Mouse (Mus musculus): ENCODE data around the gene Ibsp.

Ibsp gene

DNA sequence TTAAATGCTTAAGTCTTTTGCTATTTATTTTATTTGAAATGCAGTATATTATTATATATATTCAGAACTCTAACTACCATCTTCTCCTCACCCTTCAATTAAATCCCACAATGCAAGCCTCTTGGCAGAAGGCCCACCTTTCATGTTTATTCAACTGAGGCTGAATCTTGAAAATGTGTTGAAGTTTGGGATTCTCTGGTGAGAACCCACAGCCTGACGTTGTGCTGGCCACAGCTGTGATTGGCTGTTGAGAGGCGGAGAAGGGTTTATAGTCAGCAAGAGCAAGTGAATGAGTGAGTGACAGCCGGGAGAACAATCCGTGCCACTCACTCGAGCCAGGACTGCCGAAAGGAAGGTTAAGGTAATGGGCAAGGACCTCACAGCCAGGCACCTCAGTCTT lies at the start of gene Ibsp:
Gene Ibsp, plus strand, starts transcription at position 178 of the 400 bp plus-strand sequence.
- peak in 1 of 2 experiments; percentile 5 for DNase-seq (ENCODE audit: low spot score in 2 of 2)

- no peak for DNase-seq (ENCODE audit: low spot score in 2 of 2)
Observed at GRCm38 (mm10) chr5:104251811-104252210, 47.2 kb upstream of the Ibsp start.

DNA sequence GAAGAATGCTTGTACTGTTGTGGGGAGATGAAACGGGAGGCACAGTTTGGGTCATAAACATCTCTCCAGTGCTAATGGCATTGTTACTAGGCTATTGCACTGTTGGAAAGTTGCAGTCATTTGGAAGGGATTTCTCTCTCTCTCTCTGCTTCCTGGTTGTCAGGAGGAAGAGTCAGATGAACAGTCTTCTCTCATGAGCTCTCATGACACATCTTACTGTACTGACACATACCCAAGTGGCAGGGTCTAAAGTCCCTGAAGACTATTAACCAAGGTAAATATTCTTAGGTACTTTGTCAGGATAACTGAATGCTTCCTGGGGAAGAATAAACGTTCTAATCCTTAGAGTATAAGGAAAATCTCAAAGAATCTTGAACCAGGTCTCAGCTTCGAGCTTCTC lies 42.4 kb upstream of the Ibsp start:
- DNase-seq (ENCODE audit: low spot score in 2 of 2): no peak

- DNase-seq (ENCODE audit: low spot score in 2 of 2): no peak
Observed at GRCm38 (mm10) chr5:104261908-104262461, 37.0 kb upstream of the Ibsp start.

DNA sequence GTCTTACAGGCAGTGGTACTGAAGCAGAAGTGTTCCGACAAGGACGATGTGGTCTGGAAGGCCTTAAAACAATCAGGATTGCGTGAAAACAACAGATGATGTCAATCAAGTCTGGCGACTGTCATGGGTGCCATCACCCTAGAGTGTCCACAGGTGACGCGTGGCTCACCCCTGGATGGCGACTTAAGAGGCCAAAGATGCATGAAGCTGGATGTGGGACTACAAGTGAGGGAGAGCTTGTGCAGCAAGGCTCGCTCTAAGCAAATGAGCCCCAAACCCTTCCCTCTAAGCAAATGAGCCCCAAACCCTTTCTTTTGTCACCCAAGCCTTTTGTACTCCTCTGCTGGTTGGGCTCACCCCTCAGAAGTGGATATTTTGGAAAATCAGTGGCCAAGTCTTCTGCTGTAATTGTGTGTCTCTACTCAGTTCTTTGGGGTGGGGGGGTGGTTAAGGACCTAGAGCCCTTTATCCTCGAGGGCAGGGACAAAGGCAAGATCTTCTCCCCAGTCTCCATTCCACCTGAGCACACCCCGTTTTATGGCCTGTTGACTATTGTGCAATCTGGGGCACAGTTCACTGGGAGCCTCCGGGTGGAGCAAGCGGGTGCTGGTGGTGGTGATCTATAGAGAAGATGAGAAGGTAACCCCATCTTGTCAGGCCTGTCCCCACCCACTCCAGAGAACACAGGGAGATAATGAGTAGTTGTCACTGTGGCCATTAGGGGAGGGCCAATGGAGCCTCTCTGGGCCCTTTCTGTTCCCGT lies 35.8 kb upstream of the Ibsp start:
- DNase-seq (ENCODE audit: low spot score in 2 of 2): no peak

DNA sequence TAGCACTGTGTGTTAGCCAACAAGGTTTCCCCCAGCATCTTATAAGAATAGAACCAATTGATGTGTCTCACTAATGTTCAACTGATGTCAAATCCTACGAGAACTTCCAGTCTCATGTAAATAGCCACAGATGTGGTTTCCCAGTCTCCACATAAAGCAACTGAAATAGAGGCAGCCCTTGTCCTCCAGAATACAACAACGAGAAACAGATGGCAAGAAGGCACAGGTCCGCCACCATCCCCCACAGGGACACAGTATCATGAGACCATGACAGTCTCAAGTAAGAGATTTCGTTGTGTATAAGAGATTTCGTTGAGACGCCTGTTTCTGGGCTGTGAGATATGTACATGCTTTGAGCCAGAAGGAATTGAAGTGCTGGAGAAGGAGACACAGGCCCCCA lies 4.8 kb upstream of the Ibsp start:
- no peak for DNase-seq (ENCODE audit: low spot score in 2 of 2)

DNA sequence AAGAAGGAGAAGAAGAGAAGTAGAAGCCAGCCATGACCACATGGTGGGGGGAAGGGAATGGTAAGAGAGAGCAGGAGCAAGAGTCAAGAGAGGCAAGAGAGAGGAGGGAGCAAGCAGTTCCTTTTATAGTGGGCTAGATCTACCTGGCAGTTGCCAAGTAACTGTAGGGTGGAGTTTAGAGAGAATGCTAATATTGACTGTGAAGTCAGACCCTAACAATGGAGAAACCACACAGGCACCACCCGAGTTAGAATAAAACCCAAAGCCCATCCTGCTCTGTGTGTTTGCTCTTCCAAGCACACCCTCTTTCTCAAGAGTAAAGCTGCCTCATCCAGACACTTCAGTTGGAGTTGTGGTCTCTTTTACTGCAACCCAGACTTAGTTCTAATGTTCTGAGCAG lies 15.1 kb downstream of the Ibsp start:
- no peak for DNase-seq (ENCODE audit: low spot score in 2 of 2)

- DNase-seq (ENCODE audit: low spot score in 2 of 2): no peak
Observed at GRCm38 (mm10) chr5:104325029-104325428, 26.1 kb downstream of the Ibsp start, which contains the start of gene Mepe. Mepe (plus strand) TSS chr5:104325329.

DNA sequence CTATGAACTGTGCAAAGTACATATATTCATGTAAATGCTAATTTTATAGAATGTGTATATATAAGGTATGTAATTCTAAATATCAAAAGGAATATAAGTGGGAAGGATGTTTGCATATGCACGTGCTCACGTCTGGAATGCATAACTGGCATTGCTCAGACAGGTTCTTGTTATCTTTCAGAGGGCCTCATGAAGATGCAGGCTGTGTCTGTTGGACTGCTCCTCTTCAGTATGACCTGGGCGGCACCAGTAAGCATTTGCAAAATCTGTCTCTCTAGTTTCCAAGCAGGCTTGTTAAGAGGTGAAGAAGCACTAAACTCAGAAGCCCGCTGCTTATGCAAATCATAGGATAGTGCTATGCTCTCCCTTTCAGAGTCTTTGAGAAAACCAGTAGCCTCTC lies 27.9 kb downstream of the Ibsp start:
- DNase-seq (ENCODE audit: low spot score in 2 of 2): no peak

DNA sequence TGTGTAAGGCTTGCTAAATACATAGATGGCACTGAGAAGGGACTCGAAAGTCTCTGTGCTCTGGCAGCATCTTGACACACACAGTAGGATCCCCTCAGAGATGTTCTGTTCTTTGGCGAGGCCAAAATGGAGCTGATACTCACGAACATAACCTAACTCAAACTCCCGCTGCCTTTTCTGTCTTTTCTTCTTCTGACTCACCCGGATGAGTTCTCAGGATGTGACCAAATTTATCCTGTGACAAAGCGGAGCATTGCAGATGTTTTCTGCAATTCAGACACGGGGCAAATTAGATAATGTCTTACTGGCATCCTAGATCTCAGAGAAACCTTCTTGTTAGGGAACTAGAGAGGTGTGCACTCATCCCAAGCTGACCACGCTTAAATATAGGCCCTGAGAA lies 28.4 kb downstream of the Ibsp start:
- no peak for DNase-seq (ENCODE audit: low spot score in 2 of 2)

- no peak for DNase-seq (ENCODE audit: low spot score in 2 of 2)
Observed at GRCm38 (mm10) chr5:104327876-104328275, 28.9 kb downstream of the Ibsp start.

DNA sequence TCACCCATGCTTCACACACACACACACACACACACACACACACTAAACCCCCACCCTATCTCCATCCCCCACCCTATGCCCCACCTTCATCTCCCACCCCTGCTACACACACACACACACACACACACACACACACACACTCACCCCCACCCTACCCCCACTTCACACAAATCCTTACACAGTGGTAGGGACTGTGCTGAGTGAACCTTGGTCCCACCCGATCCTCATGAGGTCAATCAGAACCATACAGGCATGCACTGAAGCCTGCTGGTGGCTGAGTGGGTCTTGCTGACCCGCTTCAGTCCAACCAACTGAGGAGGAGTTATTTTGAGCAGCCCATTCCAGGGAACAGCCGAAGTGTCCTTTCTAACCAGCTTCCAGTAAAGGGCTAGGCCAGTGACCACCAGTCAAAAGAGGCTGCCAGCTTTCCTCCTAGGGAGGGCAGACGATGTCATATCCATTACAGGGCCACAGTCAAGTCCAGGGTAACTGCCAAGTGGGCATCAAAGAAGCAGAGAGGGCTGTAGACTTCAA lies 29.4 kb downstream of the Ibsp start:
- no peak for DNase-seq (ENCODE audit: low spot score in 2 of 2)

DNA sequence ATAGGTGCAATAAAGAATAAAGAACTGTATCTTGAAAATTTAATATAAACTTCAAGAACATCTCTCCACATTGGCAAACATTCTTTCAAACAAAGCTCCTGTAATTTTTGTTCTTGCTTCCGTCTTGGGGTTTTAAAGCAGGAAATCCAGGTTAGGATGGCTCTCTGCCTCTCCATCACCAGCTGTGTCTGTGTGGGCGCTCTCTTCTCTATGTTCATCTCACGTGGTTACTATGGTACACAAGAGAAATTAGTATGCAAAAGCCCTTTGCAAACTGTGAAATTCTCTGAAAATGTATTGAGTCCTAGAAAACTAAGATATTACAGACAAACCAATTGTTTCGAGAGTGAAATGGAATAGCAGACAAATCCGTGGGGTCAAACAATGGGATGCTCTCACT lies 30.4 kb downstream of the Ibsp start:
- no peak for DNase-seq (ENCODE audit: low spot score in 2 of 2)

GRCm38 (mm10) chr5:104330088-104330487 lies 31.1 kb downstream of the Ibsp start:
- DNase-seq (ENCODE audit: low spot score in 2 of 2): no peak

GRCm38 (mm10) chr5:104332296-104332695 lies 33.3 kb downstream of the Ibsp start:
- no peak for DNase-seq (ENCODE audit: low spot score in 2 of 2)

GRCm38 (mm10) chr5:104333231-104333640 lies 34.3 kb downstream of the Ibsp start:
- peak in 1 of 2 experiments; percentile 66 for DNase-seq (ENCODE audit: low spot score in 2 of 2)

DNA sequence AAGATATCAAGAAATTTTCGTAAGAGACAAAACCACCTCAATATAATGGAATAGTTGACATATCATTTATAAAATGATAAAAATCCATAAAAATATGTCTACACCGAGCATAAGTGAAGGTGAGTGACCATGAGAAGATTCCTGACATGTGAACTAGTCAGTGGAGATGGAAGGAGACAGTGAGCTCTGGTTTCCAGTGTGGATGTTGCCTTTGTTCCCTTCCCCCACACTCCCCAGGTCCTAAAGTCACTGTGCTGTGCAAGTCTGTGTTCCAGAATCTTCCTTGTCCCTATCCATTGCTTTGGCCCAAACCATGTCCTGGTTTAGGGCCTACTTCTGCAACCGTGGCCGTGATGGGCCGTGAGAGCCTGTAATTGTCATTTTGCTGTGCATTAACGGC lies 34.7 kb downstream of the Ibsp start:
- no peak for DNase-seq (ENCODE audit: low spot score in 2 of 2)

GRCm38 (mm10) chr5:104334516-104334915 lies 35.5 kb downstream of the Ibsp start:
- DNase-seq (ENCODE audit: low spot score in 2 of 2): no peak

DNA sequence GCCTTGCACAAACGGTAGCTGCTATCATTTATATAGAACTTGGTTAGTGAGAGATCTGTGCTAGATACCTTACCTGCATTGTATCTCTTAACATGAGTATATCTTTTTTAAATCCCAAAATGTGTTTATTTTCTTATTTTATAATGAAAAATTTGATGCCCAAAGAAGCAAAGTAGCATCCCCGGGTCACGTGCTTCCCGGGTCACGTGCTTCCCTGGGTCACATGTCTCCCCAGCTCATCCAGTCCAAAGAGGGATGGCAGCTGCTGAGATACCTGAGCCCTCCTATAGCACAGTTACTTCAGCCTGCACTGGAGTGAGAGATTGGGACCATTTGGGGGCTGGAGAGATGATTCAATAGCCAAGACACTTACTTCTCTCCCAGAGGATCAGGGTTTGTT lies 37.0 kb downstream of the Ibsp start:
- no peak for DNase-seq (ENCODE audit: low spot score in 2 of 2)

GRCm38 (mm10) chr5:104337491-104337890 lies 38.5 kb downstream of the Ibsp start:
- DNase-seq (ENCODE audit: low spot score in 2 of 2): no peak

- no peak for DNase-seq (ENCODE audit: low spot score in 2 of 2)
Observed at GRCm38 (mm10) chr5:104339009-104339408, 40.0 kb downstream of the Ibsp start.

DNA sequence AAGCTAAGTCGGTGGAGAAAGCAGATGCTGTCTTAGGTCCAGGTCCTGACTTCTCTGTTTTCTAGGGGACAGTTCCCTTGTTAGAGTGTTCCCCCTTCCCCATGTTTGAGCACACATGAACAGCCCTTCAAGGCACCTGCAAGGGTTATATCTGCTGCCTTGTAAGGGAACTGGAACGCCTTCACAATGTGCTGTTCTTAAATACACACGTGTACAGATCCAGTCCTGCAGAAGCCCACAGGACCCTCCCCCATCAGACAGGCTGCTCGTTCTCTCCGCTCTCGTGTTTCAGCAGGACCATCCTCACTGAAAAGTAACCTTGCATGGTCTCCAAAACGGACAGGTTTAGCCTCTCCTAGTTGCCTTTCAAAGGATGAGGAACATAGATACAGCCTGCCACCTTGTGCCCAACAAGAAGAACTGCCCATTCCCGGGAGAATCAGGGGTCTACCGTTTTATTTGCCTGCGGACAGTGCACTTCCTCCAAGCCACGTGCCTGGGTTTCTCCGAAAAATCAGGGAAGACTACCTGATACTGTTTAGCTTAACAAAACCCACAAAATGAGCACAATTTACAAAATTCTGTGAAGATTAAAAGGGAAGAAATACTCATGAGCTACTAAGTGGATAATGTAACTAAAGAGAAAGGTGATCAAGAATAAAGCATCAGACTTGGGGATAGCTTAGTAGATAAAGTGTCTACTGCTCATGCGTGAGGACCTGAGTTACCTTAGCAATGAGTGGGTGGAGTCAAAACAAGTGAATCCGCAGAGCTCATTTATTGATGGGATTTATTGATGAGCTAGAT lies 40.9 kb downstream of the Ibsp start:
- no peak for DNase-seq (ENCODE audit: low spot score in 2 of 2)

- no peak for DNase-seq (ENCODE audit: low spot score in 2 of 2)
Observed at GRCm38 (mm10) chr5:104340513-104340829, 41.5 kb downstream of the Ibsp start.

All from frontal cortex, postnatal 14 days (tissue).